Mouse (Mus musculus): ENCODE measurements around the gene Apopt1. TPM values are rescaled to one million over a fixed set of nuclear protein-coding genes. Genes with fewer than 3 reads are reported as not detected.
A peak's percentile ranks its signal among the peaks of the same experiment; 100 is the strongest.

Apopt1 gene
- total and polyA plus RNA-seq, 2 experiments, result 24.3 to 78.4 TPM

DNA sequence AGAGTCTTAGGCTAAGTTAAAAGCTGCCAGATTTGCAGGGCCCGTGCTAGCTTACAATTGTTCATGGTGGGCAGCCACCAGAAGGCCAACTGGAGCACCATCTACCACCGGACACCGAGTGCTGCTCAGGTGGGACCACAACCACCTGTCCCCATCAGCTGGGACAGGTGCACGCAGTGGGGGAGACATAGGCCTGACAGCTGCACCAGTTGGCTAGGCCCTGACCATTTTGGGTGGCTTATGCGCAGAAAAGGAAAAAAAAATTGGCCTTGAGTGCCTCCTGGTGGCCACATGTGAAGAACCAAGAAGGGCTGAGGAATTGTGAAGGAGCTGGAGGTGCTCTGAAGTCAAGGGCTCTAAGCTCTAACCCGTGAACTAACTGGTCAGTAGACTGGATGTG, 16.8 kb upstream of the Apopt1 start:
- DNase-seq (ENCODE audit: extremely low read depth, low read depth, low spot score), result peak; percentile 57
- no peaks in the 10 kb centered on the region for H3K79me2 ChIP-seq (ENCODE audit: control insufficient read depth, insufficient read depth, low read length)
- no peaks in the 10 kb centered on the region for H3K36me3 ChIP-seq (ENCODE audit: control insufficient read depth, insufficient read depth, low read length)
- H3K27me3 ChIP-seq (ENCODE audit: control insufficient read depth, insufficient read depth, low read length), result no peaks in the 10 kb centered on the region
- TF ChIP-seq CTCF (IDR thresholded peaks at IDR 0.05; ENCODE audit: low read depth, low read length) (peak; percentile 68), POLR2A (IDR thresholded peaks at IDR 0.05; ENCODE audit: extremely low read depth, insufficient read depth, low read length) (no peak)
- WGBS, result 46% methylated on average over 6 of the region's 6 CpGs
- no peak overlapping the region for H3K4me3 ChIP-seq (ENCODE audit: insufficient read depth, low read depth, low read length)
- H3K4me1 ChIP-seq (ENCODE audit: control insufficient read depth, insufficient read depth, low read length), result peaks cover 3% of the 10 kb centered on the region; the same call in 1 of the 2 replicates
- no peak overlapping the region for H3K9ac ChIP-seq (ENCODE audit: low read depth, low read length)
- H3K27ac ChIP-seq (replicated peaks; ENCODE audit: insufficient read depth, low read depth, low read length), result no peak overlapping the region

GRCm38 (mm10) chr12:111697708-111698107, 15.4 kb upstream of the Apopt1 start:
- WGBS, result 82% methylated on average over 4 of the region's 4 CpGs
- Histone ChIP-seq H3K27me3 (ENCODE audit: control insufficient read depth, insufficient read depth, low read length) (no peaks in the 10 kb centered on the region), H3K9ac (ENCODE audit: low read depth, low read length) (no peak overlapping the region), H3K27ac (replicated peaks; ENCODE audit: insufficient read depth, low read depth, low read length) (no peak overlapping the region), H3K4me3 (ENCODE audit: insufficient read depth, low read depth, low read length) (no peak overlapping the region), H3K36me3 (ENCODE audit: control insufficient read depth, insufficient read depth, low read length) (no peaks in the 10 kb centered on the region), H3K79me2 (ENCODE audit: control insufficient read depth, insufficient read depth, low read length) (no peaks in the 10 kb centered on the region), H3K4me1 (ENCODE audit: control insufficient read depth, insufficient read depth, low read length) (no peaks in the 10 kb centered on the region)
- TF ChIP-seq POLR2A (IDR thresholded peaks at IDR 0.05; ENCODE audit: extremely low read depth, insufficient read depth, low read length) (no peak), CTCF (IDR thresholded peaks at IDR 0.05; ENCODE audit: low read depth, low read length) (no peak)
- no peak for DNase-seq (ENCODE audit: extremely low read depth, low read depth, low spot score)

DNA sequence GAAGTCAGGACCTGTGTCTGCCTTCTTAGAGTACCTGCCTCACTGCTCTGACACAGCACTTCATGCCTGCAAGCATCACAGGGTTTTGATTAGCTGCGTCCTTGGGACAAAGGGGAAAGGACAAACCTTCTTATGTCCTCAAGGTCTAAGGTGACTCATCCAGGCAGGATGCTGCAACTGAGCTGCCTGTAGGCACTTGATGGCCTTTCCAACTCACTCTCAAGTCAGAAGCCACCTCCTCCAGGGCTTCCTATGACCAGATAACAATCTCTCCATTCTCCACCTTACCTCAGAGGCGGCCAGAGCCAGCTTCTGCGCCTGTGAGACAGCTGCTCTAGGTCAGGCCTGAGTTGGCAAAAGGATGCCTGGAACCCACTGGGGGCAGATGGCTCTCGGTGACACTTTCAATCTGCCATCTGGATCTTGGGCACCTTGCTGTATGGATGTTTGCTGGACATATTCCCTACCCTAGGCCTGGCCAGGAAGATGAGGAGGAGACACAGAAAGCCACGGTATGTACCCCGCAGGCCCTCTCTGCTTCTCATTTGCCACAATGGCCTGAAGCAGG, 14.6 kb upstream of the Apopt1 start:
- Histone ChIP-seq H3K27me3 (ENCODE audit: control insufficient read depth, insufficient read depth, low read length) (no peaks in the 10 kb centered on the region), H3K4me1 (ENCODE audit: control insufficient read depth, insufficient read depth, low read length) (no peaks in the 10 kb centered on the region), H3K27ac (replicated peaks; ENCODE audit: insufficient read depth, low read depth, low read length) (no peak overlapping the region), H3K36me3 (ENCODE audit: control insufficient read depth, insufficient read depth, low read length) (no peaks in the 10 kb centered on the region), H3K4me3 (ENCODE audit: insufficient read depth, low read depth, low read length) (no peak overlapping the region), H3K9ac (ENCODE audit: low read depth, low read length) (no peak overlapping the region), H3K79me2 (ENCODE audit: control insufficient read depth, insufficient read depth, low read length) (no peaks in the 10 kb centered on the region)
- WGBS, result 94% methylated on average over 6 of the region's 6 CpGs
- TF ChIP-seq CTCF (IDR thresholded peaks at IDR 0.05; ENCODE audit: low read depth, low read length) (no peak), POLR2A (IDR thresholded peaks at IDR 0.05; ENCODE audit: extremely low read depth, insufficient read depth, low read length) (no peak)
- no peak for DNase-seq (ENCODE audit: extremely low read depth, low read depth, low spot score)

DNA sequence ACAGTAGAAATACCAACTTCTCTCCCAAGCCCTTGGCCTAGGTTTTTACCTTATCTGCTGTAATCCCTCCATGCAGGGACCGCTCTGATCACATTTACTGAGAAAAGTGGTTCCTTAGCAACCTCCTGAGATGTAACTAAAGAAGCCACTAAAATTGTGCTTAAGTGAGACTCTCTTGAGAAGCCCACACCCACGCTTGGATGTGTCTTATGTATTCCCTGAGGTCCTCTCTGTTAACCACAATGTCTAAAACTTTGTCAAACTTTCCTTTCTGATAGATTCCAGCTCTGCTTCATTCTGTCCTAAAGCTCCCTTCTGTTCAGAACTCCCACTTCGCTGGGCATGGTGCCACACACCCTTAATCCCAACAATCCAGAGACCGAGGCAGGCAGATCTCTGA, 13.5 kb upstream of the Apopt1 start:
- DNase-seq (ENCODE audit: extremely low read depth, low read depth, low spot score), result no peak
- WGBS, result 89% methylated on average over 4 of the region's 4 CpGs

GRCm38 (mm10) chr12:111700920-111701458, 12.1 kb upstream of the Apopt1 start:
- TF ChIP-seq POLR2A (IDR thresholded peaks at IDR 0.05; ENCODE audit: extremely low read depth, insufficient read depth, low read length), result no peak
- TF ChIP-seq CTCF (IDR thresholded peaks at IDR 0.05; ENCODE audit: low read depth, low read length), result no peak
- no peak overlapping the region for H3K27ac ChIP-seq (replicated peaks; ENCODE audit: insufficient read depth, low read depth, low read length)
- peaks cover 4% of the 10 kb centered on the region; the same call in 1 of the 2 replicates for H3K4me1 ChIP-seq (ENCODE audit: control insufficient read depth, insufficient read depth, low read length)
- no peaks in the 10 kb centered on the region for H3K27me3 ChIP-seq (ENCODE audit: control insufficient read depth, insufficient read depth, low read length)
- WGBS, result 76% methylated on average over 9 of the region's 9 CpGs
- no peak overlapping the region for H3K9ac ChIP-seq (ENCODE audit: low read depth, low read length)
- H3K4me3 ChIP-seq (ENCODE audit: insufficient read depth, low read depth, low read length), result no peak overlapping the region
- no peaks in the 10 kb centered on the region for H3K36me3 ChIP-seq (ENCODE audit: control insufficient read depth, insufficient read depth, low read length)
- DNase-seq (ENCODE audit: extremely low read depth, low read depth, low spot score), result no peak
- H3K79me2 ChIP-seq (ENCODE audit: control insufficient read depth, insufficient read depth, low read length), result no peaks in the 10 kb centered on the region

More for the DNA sequence above, 13.5 kb upstream of the Apopt1 start:
- H3K4me3 ChIP-seq (ENCODE audit: insufficient read depth, low read depth, low read length), result no peak overlapping the region
- H3K27ac ChIP-seq (replicated peaks; ENCODE audit: insufficient read depth, low read depth, low read length), result no peak overlapping the region
- H3K4me1 ChIP-seq (ENCODE audit: control insufficient read depth, insufficient read depth, low read length), result no peaks in the 10 kb centered on the region
- no peak overlapping the region for H3K9ac ChIP-seq (ENCODE audit: low read depth, low read length)
- no peak for TF ChIP-seq CTCF (IDR thresholded peaks at IDR 0.05; ENCODE audit: low read depth, low read length)
- no peaks in the 10 kb centered on the region for H3K36me3 ChIP-seq (ENCODE audit: control insufficient read depth, insufficient read depth, low read length)
- no peaks in the 10 kb centered on the region for H3K79me2 ChIP-seq (ENCODE audit: control insufficient read depth, insufficient read depth, low read length)
- H3K27me3 ChIP-seq (ENCODE audit: control insufficient read depth, insufficient read depth, low read length), result no peaks in the 10 kb centered on the region

DNA sequence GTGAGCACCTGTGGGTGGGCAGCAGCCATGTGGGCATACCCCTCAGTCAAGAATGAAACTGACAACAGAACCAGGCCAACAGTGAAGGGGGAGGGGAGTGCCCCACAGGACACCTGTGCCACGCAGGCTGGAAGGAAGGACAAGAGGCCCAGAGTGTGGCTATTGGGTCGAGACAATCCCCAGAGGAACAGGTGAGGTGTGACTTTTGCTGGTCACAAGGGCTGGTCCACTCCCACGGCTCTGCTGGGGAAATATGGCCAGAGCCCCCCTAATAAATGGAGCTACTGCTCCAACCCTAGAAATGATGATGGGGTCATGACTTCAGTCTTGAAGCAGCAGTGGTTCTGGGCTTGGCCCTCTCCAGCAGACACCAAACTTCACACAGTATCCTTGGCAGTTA, 9.8 kb upstream of the Apopt1 start:
- Histone ChIP-seq H3K27ac (replicated peaks; ENCODE audit: insufficient read depth, low read depth, low read length) (no peak overlapping the region), H3K4me1 (ENCODE audit: control insufficient read depth, insufficient read depth, low read length) (peaks cover 4% of the 10 kb centered on the region; the same call in 1 of the 2 replicates), H3K79me2 (ENCODE audit: control insufficient read depth, insufficient read depth, low read length) (no peaks in the 10 kb centered on the region), H3K27me3 (ENCODE audit: control insufficient read depth, insufficient read depth, low read length) (no peaks in the 10 kb centered on the region), H3K9ac (ENCODE audit: low read depth, low read length) (no peak overlapping the region), H3K4me3 (ENCODE audit: insufficient read depth, low read depth, low read length) (no peak overlapping the region), H3K36me3 (ENCODE audit: control insufficient read depth, insufficient read depth, low read length) (no peaks in the 10 kb centered on the region)
- WGBS, result 76% methylated on average over 3 of the region's 3 CpGs
- no peak for TF ChIP-seq CTCF (IDR thresholded peaks at IDR 0.05; ENCODE audit: low read depth, low read length)
- TF ChIP-seq POLR2A (IDR thresholded peaks at IDR 0.05; ENCODE audit: extremely low read depth, insufficient read depth, low read length), result no peak
- no peak for DNase-seq (ENCODE audit: extremely low read depth, low read depth, low spot score)

All from liver, adult 2 months (tissue).